In genomic region chr8:86540376-86540775, GRCm38 (mm10) we compare ENCODE assay signal across 32 mouse cellular contexts. TPM values are rescaled to one million over a fixed set of nuclear protein-coding genes. Genes with fewer than 3 reads are reported as not detected.
"Had no signal": no experiment of that assay in that cellular context is flagged by ENCODE, and none has a peak within 500 bp of the region (broad histone marks: within the 10 kb centered on the region; RNA-seq: fewer than 3 reads in every experiment).

No protein-coding gene starts in this region.

- ATAC-seq: forebrain, embryonic 13.5 days; forebrain, embryonic 14.5 days; forebrain, embryonic 15.5 days; forebrain, embryonic 16.5 days; forebrain, postnatal 0 days had no signal

- DNase-seq: cerebellum, postnatal 14 days; cerebellum, postnatal 25 days; cerebellum, postnatal 36 days; embryo, embryonic 11 days; forebrain, postnatal 0 days; gastrocnemius, adult 2 months; gastrocnemius, postnatal 10 days; gastrocnemius, postnatal 14 days; gastrocnemius, postnatal 25 days; gastrocnemius, postnatal 36 days; heart, adult 11 months; heart, adult 18-20 months; heart, adult 2 months had no signal

- H3K27me3 ChIP-seq: embryonic facial prominence, embryonic 12.5 days; embryonic facial prominence, embryonic 13.5 days; embryonic facial prominence, embryonic 15.5 days; forebrain, embryonic 12.5 days; forebrain, embryonic 13.5 days; forebrain, embryonic 15.5 days had no signal

RNA-seq across cellular contexts. Expression of gene Abcc12, which starts 40.1 kb away (rescaled TPM):
- total RNA-seq: common myeloid progenitor, adult 5-6 weeks; gastrocnemius, adult 18-20 months; gastrocnemius, adult 2 months; granulocyte monocyte progenitor cell, adult 5-6 weeks; heart, adult 2 months; heart, adult 8-10 months had no signal
- polyA plus RNA-seq: embryonic facial prominence, embryonic 10.5 days; embryonic facial prominence, embryonic 11.5 days; erythroblast, embryonic 14.5 days; forebrain, embryonic 10.5 days; forebrain, embryonic 12.5 days; heart, embryonic 10.5 days; heart, embryonic 11.5 days; heart, embryonic 12.5 days had no signal
